Mouse (Mus musculus): ENCODE data around the gene Ica1.

The Ica1 gene

DNA sequence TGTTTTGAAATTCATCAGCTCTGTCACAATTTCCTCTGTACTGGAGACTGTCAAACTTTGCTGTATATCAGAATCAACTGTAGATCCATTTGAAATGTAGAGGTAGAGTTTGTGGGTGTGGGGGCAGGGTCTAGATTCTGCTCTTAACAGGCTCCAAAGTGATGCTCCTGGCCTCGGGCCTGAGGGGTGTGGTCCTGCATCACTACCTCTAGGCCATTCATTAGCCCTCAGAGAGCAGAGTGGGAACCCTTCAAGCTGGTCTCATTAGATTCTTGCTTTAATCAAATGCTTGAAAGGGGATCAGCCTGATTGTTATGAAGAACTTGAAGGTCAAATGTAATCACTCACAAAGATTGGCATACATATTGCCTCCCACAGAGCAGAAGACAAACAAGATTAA lies 36.6 kb downstream of the Ica1 start:
- DNase-seq: no peak

DNA sequence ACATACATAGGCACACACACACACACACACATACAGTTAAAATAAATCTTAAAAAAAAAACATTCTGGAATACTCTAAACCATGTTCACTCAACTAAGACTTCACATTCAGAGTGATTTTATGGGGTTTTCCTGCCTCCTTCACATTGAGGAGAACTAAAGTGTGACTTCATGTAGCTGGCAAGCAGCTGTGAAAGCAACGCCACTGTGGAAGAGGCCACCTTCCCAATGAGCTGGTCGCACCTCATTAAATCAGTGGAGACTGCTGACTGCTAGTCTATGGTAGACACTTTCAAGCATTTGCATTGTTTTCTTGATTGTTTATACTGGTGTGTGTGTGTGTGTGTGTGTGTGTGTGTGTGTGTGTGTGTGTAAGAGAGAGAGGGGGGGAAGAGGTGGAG lies 38.2 kb downstream of the Ica1 start:
- no peak for DNase-seq

DNA sequence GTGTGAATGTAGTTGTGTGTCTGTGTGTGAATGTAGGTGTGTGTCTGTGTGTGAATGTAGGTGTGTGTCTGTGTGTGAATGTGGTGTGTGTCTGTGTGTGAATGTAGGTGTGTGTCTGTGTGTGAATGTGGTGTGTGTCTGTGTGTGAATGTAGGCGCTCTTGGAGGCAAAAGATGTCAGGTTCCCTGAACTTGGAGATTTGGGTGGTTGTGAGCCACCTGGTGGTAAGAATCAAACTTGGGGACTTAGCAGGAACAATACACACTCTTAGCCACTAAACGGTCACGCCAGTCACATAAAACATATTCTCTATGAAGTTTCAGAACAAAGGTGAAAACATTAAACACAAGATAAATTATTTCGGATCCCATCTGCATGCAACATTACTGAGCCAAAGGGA lies 39.9 kb downstream of the Ica1 start:
- DNase-seq: no peak

DNA sequence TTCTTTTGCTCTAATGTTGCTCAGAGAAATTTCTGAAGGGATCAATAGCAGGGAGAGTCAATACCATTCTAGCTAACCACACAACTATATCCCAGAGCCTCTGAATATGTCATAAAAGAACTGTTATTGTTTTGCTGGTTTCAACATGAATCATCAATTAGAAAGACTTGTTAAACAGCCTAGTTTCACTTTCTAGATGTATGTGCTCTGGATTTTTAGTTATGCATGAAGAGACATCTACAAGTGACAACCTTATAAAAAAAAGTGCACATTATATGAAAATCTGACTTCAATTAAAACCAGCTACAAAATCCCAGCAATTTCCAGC lies 41.8 kb downstream of the Ica1 start:
- DNase-seq: no peak

DNA sequence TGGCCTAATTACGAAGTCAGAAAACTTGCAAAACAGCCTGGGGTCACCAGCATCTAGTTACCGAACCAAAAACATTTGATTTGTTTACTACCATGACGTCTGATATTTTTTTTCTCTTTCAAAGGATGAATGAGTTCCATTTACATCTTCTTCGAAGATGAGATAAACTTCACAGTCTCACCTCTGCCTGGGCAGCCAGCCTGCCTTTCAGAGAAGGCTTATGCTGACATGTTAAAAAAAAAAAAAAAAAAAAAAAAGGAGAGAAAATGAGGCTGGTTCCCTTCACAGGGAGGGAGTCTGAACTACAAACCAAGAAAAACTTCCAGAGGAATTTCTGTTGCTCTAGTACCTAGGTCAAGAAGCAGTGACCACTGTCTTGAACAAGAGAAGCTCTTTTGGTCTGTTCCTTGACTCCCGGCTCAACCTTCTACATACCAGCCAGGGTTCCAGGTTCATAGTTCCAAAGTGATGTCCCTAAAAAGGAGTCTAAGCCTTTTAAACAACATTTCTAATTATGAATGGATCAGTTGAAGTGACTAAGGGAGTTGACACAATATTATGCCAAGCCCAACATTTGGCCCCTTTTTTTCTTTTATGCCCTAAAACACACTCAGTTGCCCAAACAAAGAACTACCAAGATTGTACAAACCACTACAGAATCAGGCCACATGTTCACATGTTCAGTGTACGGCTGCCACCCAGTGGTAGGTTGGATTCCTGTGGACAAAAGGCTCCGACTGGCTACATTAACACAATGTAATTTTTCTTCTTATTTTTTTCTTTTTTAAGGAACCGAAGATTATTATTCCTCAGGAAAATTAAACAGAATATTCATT lies 42.4 kb downstream of the Ica1 start:
- peak; percentile 72 for DNase-seq

DNA sequence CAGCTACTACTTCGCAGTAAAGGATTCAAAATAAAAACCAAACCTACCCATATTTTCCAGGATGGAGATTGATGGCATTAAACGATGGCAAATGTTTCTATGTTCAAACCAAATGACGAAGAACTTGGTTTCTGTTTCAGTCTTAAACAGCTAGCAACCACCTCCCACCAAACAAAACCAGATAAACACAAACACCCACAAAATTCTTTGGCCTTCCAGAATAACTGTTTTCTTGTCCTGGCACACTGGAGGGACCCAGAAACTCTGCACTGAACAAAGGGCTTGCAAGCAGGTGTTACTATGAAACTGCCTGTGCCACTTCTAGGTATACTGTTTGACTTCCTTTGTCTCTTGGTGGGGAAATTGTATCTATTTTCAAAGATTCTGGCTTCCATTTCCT lies 43.2 kb downstream of the Ica1 start:
- DNase-seq: no peak

DNA sequence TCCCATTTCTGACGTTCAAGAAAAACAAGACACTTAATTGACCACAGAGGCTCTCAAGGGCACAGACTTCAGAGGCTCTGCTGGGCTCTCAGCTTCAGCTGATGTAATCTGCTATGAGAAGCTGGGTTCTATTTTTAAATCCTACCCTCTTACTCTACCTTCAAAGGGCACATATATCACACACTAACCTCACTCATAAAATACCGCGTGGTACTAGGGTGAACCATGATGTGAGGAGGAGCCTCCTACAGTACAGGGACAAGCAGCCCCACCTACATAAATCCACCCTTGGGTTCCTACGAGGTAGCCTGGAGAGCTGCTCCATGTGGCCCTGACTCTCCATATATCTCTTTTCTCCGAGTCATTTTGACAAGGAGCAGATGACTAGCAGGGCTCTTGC lies 45.8 kb downstream of the Ica1 start:
- no peak for DNase-seq

DNA sequence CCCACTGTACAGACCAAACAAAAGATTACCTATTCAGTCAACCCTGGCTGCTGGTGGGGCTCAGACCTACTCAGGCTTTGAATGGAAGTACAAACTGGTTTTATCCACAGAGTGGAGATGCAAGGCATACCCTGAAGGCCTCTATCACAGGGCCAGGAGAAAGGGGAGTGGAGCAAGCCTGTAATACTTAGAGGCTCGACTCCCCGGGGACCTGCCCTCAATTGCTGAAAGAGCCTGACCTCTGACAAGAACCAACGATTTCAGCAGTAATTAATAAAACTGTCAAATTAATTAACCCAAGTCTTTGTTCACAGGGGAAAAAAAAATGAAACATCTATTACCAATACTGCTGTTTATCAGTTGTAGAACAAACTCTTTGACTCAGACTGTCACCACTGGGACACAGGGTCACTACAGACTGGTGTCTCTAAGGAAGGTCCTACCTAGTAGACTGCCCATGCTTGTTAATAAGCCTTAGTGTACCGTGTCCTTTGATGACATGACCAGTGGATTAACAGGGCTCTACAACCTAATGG lies 46.6 kb downstream of the Ica1 start:
- DNase-seq: no peak

DNA sequence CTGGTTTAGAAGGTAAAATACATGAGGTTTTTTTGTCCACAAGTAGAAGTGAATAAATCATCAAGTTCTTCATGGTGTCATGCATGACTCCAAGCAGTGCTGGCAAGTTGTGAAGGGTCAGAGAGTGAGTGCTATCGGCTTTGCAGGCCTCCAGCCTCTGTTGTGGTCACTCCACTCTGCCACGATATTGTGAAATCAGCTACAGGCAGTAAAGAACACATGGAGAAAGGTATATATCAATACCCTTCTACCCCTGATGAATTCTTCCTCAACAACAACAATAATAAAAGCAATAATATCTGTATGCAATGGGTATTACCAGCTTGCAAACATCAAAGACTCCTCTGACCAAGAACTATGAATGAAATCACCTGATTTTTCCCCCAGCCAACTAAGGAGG lies 47.9 kb downstream of the Ica1 start:
- no peak for DNase-seq

DNA sequence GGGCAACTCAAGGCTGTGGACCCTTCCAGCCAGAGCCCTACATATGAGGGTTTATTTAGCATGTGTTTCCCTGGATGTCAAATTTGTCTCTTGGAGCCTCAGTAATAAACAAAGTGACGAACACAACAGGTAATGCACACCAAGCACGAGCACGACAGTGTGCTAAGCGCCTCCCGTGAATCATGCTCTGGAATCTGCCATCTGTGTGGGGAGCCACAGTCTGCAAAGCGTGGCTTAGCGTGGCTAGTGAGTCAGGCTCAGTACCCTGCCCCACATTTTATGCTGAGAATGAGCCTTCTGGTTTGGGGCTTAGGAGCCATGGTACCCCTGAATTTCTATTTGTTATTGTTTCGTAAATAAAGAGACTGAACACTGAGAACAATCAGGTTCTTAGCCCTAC lies 50.5 kb downstream of the Ica1 start:
- DNase-seq: no peak

DNA sequence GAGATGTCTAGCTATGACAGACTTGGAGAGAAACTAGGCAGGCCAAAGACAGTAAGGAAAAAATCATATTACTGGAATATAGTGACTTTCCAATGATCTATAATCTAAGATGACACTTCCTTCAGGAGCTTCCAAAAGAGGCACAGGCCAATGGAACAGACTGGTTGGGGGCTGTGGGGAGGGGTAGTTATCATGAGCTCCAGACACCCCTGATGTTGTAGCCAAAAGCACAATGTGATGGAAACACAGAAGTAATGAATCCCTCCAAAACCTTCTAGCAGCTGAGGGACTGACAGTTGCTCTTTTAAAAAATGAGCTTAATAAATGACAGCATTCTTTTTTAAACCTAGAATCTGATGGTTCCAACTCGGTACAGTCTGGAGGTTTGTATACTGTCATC lies 52.7 kb downstream of the Ica1 start:
- DNase-seq: no peak

DNA sequence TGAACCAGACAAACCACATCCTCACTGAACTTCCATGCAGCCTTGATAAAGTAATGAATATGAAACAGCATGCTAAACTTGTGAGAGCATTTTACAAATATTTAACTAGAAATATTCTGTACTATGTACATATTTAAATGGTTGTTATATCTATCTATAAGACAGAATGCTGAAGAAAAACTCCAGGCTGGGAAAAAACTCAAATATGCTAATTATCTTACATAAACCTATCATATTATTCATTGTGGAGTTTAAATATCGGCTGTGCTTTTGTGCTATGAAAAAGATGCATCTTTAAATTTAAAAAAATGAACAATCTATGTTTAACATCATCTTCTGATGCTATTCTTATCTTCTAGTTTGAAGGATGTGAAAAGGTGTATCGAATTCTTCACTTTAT lies 58.6 kb downstream of the Ica1 start:
- DNase-seq: no peak

DNA sequence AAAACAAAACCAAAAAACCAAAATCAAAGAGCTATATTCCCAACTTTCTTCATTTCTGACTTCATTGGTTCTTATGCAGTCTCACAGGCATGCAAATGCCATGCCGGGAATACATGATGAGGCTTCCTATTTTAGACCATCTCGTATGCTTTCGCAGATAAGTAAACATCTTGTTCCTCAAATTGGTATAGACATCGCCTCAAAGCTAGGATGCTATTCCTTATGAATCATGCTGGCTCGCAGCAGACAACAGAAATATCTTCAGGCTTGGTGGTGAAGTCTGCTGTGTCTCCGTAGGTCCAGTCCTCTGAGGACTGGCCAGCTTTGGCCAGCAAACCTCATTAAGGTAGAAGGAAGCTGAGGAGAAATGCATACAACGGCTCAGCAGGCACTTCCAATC lies 60.3 kb downstream of the Ica1 start:
- DNase-seq: no peak

DNA sequence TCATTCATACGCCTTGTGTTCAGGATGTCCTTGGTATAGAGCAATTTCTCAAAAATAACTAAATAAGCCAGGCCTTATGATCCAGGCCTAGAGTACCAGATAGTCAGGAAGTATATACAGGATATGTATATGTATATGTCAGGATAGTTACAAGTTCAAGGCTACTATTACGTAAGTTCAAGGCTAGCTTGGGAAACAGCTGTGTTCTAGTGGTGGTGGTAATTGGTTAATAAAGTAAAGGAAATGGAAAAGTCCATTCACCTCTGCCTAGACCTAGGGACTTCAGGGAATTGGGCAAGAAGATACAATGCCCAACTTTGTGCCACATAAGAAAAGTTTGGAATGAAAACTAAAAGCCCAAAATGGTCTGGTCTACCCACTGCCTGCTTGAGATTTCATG lies 61.7 kb downstream of the Ica1 start:
- no peak for DNase-seq

DNA sequence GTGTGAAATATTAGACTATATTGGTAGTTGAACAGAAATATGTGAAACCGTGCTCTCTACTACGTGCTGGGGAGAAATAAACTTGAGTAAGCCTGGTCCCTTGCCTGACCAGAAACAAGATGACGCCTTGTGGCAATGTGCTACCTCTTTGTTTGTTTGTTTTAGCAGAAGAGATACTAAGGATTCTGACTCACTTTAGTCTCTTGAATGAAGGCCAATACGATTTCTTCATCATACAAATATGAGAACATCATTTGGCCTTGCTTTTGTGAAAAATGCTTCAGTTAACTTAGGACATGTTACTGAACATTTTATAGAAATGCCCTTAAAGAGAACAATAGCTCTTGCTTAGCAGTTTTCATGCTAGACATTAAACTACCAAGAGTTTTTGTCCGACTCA lies 67.0 kb downstream of the Ica1 start:
- no peak for DNase-seq

DNA sequence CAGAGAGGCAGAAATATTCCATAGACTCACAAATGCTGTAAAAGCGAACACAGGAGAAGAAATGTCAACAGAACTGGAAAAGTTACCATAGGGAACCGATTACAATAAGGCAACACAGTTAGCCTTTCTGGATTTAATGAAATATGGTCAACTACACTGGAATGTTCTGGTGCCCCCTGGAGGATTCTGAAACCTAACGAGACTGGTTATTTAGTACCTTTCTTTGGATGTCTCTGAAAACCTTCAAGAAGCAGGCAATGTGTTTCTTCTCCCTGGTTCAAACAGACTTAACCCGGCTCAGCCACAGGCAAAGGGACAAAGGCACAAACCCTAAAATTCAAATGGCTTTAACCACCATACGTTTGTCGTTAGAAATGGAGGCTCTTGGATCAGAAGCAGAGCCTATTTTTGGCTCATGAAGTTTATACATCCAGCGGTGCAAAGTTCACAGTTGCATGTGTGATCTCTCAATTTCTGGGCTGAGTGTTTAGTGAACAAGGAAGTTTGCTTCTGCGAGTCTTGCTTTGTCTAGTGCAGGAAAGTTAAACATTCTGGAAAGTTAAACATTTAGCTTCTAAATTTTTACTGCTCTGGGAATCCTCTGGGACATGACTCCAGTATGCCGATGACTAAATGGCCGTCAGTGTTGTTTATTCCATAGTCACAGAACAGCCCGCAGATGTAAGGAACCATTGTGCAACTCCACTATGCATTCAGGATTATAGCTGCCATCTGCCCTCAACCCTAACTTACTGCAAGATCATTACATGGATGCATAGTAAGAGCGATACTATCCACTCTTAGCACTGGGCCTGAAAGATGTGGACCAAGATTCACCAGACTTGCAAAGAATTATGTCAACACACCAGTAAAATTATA lies 83.4 kb downstream of the Ica1 start:
- peak; percentile 34 for DNase-seq

DNA sequence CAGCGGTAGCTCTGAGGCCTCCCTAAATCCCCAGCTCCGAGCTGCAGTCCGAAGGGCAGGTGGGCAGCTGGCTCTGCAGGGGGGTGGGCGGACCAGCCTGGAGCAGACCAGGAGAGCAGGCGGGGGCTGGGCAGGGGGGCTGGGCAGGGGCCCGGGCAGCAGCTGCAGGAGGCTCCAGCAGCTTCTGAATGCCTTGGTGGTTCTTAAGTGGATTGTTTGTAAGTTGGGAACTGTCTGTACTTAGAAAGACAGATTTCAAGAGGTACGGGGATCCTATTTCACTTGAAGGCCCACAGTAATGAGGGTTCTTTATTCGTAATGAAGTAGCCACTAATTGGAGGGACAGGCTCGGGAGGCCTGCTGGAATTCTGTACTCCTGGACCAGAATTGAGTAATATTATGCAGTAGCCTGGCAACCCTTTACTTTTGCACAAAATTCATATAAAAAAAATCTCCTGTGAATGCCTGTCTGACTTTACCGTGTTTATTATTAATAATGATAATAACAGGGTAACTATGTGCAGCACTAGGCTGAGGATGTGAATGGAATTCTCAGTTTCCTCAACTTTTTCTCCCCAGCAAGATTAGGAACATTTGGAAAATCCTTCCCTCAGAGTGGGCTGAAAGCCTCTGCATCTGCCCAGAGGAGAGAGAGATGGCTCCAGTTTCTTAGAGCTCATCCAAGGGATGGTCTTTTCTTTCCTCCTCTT lies 84.2 kb downstream of the Ica1 start:
- DNase-seq: no peak

DNA sequence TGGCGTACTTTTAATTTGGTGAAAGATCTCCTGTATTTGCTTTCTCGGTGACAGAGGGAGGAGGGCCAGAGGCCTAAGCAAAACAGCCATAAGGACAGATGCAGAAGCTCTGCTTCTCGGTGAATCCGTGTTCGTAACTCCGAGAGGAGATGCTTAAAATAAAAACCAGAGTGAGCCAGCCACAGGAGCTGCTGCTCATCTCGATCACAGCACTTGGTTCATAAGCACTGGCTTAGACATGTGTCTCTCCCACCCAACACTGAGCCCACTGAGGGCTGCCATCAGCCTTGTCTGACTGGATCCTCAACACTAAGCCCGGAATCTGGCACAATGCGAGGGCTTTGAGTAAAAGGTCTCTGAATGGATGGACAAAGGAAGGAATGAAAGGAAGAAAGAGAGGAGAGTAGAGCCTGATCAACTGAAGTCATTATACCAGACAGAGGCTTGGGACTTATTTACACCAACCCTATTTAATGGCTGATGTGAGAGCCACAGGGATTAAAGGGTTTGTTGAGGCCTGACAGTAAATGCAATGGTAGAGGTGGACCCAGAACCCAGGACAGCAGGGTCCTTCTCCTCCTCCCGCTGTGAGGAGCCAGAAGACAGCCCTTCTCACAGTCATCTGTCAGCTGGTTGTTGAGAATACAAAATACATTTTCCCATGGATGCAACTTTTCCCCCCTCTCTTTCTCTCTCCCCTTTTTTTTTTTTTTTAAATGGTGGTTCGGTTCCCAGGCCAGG lies 85.0 kb downstream of the Ica1 start:
- DNase-seq: no peak

DNA sequence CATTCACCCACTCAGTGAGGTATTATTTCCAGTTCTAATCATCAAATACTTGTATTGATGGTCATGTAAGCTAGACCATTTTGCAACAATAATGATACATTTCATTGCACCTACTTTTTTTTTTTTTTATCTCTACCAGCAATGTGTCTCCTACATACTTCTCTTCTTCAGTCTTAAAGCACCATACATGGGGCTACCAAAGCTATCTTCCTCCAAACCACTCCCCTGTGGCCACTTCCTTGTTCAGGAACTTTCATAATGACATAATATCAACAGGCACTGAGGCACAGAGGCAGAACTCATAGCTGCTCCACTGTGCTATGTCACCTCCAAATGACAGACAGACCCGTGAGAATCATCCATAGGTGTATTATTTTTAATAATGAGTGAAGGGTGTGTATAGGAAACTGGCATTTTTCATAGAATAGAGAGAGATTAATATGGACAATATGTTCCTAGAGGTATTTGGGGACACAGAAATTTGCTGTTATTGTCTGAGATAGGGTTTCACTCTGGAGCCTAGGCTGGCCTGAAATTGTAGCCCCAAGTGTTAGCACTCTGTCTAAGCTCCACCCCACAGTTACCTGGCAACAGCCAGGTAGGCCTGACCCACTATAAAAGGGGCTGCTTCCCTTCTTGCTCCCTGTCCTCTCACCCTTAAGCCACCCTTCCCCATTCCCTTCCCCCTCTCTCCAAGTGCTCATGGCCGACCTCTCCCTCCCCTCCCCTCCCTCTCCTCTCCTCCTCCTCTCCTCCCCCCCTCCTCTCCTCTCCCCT lies 86.9 kb downstream of the Ica1 start:
- no peak for DNase-seq

DNA sequence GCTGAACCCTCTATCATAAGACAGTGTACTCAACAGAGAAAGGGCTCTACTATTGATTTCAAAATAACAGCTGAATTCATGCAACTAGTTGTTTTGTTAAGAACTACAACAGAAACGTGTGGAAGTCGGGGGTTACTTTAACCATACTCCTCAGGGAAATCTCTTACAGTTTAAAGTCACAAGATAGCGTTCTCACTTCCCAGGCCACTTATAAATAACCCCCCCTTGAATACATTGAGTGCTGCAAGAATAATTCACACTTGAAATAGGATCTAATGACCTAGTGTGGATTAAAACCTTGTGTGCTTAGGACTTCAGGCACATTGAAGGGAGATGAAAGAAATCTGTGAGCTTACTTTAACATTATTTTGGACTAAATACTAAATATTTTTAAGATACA lies 87.8 kb downstream of the Ica1 start:
- no peak for DNase-seq

DNA sequence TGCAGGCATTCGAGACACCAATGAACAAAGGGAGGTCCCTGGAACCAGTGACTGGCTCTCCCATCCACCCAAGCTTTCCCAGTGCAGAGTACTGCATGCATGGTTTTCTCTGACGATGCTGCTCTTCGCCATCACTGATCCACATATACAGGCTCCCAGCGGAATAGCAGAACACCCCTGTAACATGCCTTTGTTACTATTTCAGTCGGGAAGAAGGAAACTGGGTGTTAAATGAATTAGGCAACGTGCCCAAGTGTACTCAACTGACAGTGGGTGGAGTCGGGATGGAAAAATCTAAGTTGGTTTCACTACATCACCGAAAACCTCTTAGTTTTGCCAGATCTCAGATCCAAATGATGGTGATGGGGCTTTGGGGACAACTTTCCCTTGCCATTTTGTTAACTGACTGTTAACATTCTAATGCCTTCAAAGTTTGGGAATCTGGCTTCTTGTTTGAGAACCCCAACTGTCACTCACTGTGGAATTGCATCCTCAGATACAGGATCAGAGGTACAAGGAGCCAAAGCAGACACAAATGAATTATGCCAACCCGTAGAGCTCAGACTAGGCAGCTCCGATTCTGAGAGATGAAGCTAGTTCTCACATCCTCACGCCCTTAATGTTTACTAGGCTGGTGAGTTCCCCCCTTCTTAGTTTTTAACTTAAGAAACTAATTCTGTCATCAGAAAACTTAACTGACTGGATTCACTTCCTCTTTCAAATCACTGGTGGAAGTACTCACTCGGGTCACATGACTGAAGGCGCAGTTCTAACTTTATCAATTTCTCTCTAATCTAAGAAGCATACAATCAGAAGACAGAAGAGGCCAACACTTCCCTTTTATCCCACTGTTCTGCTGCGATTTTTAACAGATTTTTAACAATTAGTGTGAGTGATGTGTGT lies 91.4 kb downstream of the Ica1 start:
- no peak for DNase-seq
